Mouse (Mus musculus): ENCODE results near the gene Asz1. TPM values are rescaled to one million over a fixed set of nuclear protein-coding genes. Genes with fewer than 3 reads are reported as not detected.

The Asz1 gene
- polyA plus RNA-seq, 1 experiment from 2014 or later, result not detected

- 52% methylated on average over 4 of the region's 4 CpGs for WGBS (ENCODE audit: insufficient replicate concordance)
- no peak for ATAC-seq (ENCODE audit: insufficient read depth)
- H3K36me3 ChIP-seq (replicated peaks), result no peaks in the 10 kb centered on the region
- H3K27ac ChIP-seq (replicated peaks), result no peak overlapping the region
- no peak overlapping the region for H3K4me2 ChIP-seq
- no peaks in the 10 kb centered on the region for H3K27me3 ChIP-seq
- no peaks in the 10 kb centered on the region for H3K9me3 ChIP-seq (replicated peaks)
- no peaks in the 10 kb centered on the region for H3K4me1 ChIP-seq (replicated peaks)
- H3K4me3 ChIP-seq (replicated peaks), result no peak overlapping the region
- no peak overlapping the region for H3K9ac ChIP-seq
Observed at GRCm38 (mm10) chr6:18057899-18058298, 51.0 kb downstream of the Asz1 start.

- H3K4me1 ChIP-seq (replicated peaks), result no peaks in the 10 kb centered on the region
- no peak overlapping the region for H3K9ac ChIP-seq
- no peak for ATAC-seq (ENCODE audit: insufficient read depth)
- H3K4me3 ChIP-seq (replicated peaks), result no peak overlapping the region
- WGBS (ENCODE audit: insufficient replicate concordance), result 62% methylated on average over 5 of the region's 5 CpGs
- no peaks in the 10 kb centered on the region for H3K9me3 ChIP-seq (replicated peaks)
- no peak overlapping the region for H3K4me2 ChIP-seq
- no peaks in the 10 kb centered on the region for H3K27me3 ChIP-seq
- no peaks in the 10 kb centered on the region for H3K36me3 ChIP-seq (replicated peaks)
- H3K27ac ChIP-seq (replicated peaks), result no peak overlapping the region
Observed at GRCm38 (mm10) chr6:18051702-18052101, 57.2 kb downstream of the Asz1 start.

GRCm38 (mm10) chr6:18044299-18044698, 64.6 kb downstream of the Asz1 start:
- no peak for ATAC-seq (ENCODE audit: insufficient read depth)
- Histone ChIP-seq H3K4me1 (replicated peaks) (no peaks in the 10 kb centered on the region), H3K27me3 (no peaks in the 10 kb centered on the region), H3K4me2 (no peak overlapping the region), H3K9ac (no peak overlapping the region), H3K27ac (replicated peaks) (no peak overlapping the region), H3K9me3 (replicated peaks) (no peaks in the 10 kb centered on the region), H3K4me3 (replicated peaks) (no peak overlapping the region), H3K36me3 (replicated peaks) (no peaks in the 10 kb centered on the region)
- 75% methylated on average over 4 of the region's 4 CpGs for WGBS (ENCODE audit: insufficient replicate concordance)

GRCm38 (mm10) chr6:18043172-18043571, 65.7 kb downstream of the Asz1 start:
- no peaks in the 10 kb centered on the region for H3K4me1 ChIP-seq (replicated peaks)

GRCm38 (mm10) chr6:18032271-18032670, 76.6 kb downstream of the Asz1 start:
- Histone ChIP-seq H3K4me3 (replicated peaks) (no peak overlapping the region), H3K9me3 (replicated peaks) (no peaks in the 10 kb centered on the region), H3K4me1 (replicated peaks) (peaks cover 8% of the 10 kb centered on the region), H3K36me3 (replicated peaks) (no peaks in the 10 kb centered on the region), H3K27ac (replicated peaks) (no peak overlapping the region), H3K4me2 (no peak overlapping the region), H3K9ac (no peak overlapping the region), H3K27me3 (peaks cover 53% of the 10 kb centered on the region)
- 19% methylated on average over 6 of the region's 6 CpGs for WGBS (ENCODE audit: insufficient replicate concordance)
- ATAC-seq (ENCODE audit: insufficient read depth), result no peak

More at GRCm38 (mm10) chr6:18043172-18043571, 65.7 kb downstream of the Asz1 start:
- Histone ChIP-seq H3K9ac (no peak overlapping the region), H3K4me2 (no peak overlapping the region), H3K4me3 (replicated peaks) (no peak overlapping the region), H3K9me3 (replicated peaks) (no peaks in the 10 kb centered on the region), H3K27ac (replicated peaks) (no peak overlapping the region), H3K27me3 (no peaks in the 10 kb centered on the region), H3K36me3 (replicated peaks) (no peaks in the 10 kb centered on the region)
- ATAC-seq (ENCODE audit: insufficient read depth), result no peak
- 62% methylated on average over 5 of the region's 5 CpGs for WGBS (ENCODE audit: insufficient replicate concordance)

- Histone ChIP-seq H3K9ac (no peak overlapping the region), H3K9me3 (replicated peaks) (no peaks in the 10 kb centered on the region), H3K27me3 (peaks cover 53% of the 10 kb centered on the region), H3K36me3 (replicated peaks) (no peaks in the 10 kb centered on the region), H3K4me3 (replicated peaks) (peak overlapping the region; percentile 29), H3K27ac (replicated peaks) (no peak overlapping the region), H3K4me1 (replicated peaks) (peaks cover 8% of the 10 kb centered on the region), H3K4me2 (peak overlapping the region; percentile 51)
- ATAC-seq (ENCODE audit: insufficient read depth), result peak; percentile 25; the same call in 1 of the 2 replicates
- 3% methylated on average over 29 of the region's 29 CpGs for WGBS (ENCODE audit: insufficient replicate concordance)
Observed at GRCm38 (mm10) chr6:18031509-18032010, 77.3 kb downstream of the Asz1 start.

- no peaks in the 10 kb centered on the region for H3K36me3 ChIP-seq (replicated peaks)
- no peak overlapping the region; the same call in 1 of the 2 replicates for H3K4me3 ChIP-seq (replicated peaks)
- no peaks in the 10 kb centered on the region for H3K9me3 ChIP-seq (replicated peaks)
- H3K4me2 ChIP-seq, result peak overlapping the region; percentile 51
- H3K27me3 ChIP-seq, result peaks cover 53% of the 10 kb centered on the region
- ATAC-seq (ENCODE audit: insufficient read depth), result no peak
- no peak overlapping the region for H3K9ac ChIP-seq
- H3K4me1 ChIP-seq (replicated peaks), result peaks cover 8% of the 10 kb centered on the region
- WGBS (ENCODE audit: insufficient replicate concordance), result 5% methylated on average over 12 of the region's 12 CpGs
- H3K27ac ChIP-seq (replicated peaks), result no peak overlapping the region
Observed at GRCm38 (mm10) chr6:18030868-18031508, 77.9 kb downstream of the Asz1 start.

GRCm38 (mm10) chr6:18029746-18030656, 78.9 kb downstream of the Asz1 start, which contains the start of gene Wnt2:
Gene Wnt2, minus strand, starts transcription at chr6:18030585.
- peak within 1 kb of the TSS; percentile 51 for H3K4me2 ChIP-seq
- H3K36me3 ChIP-seq (replicated peaks), result no peaks in the 10 kb centered on the region
- H3K27ac ChIP-seq (replicated peaks), result no peak within 1 kb of the TSS
- ATAC-seq (ENCODE audit: insufficient read depth), result peak; percentile 68
- peaks cover 53% of the 10 kb centered on the region for H3K27me3 ChIP-seq
- H3K9ac ChIP-seq, result no peak within 1 kb of the TSS
- peaks cover 8% of the 10 kb centered on the region for H3K4me1 ChIP-seq (replicated peaks)
- H3K9me3 ChIP-seq (replicated peaks), result no peaks in the 10 kb centered on the region
- H3K4me3 ChIP-seq (replicated peaks), result peak within 1 kb of the TSS; percentile 29
- WGBS (ENCODE audit: insufficient replicate concordance), result under 1% methylated on average over 47 of the region's 47 CpGs

GRCm38 (mm10) chr6:18024133-18024794, 84.6 kb downstream of the Asz1 start:
- H3K36me3 ChIP-seq (replicated peaks), result no peaks in the 10 kb centered on the region

GRCm38 (mm10) chr6:18013346-18013745, 95.5 kb downstream of the Asz1 start:
- H3K27me3 ChIP-seq, result no peaks in the 10 kb centered on the region
- no peak overlapping the region for H3K4me2 ChIP-seq
- no peak overlapping the region for H3K4me3 ChIP-seq (replicated peaks)
- H3K36me3 ChIP-seq (replicated peaks), result no peaks in the 10 kb centered on the region
- no peaks in the 10 kb centered on the region for H3K4me1 ChIP-seq (replicated peaks)
- no peak for ATAC-seq (ENCODE audit: insufficient read depth)
- H3K9ac ChIP-seq, result no peak overlapping the region
- no peaks in the 10 kb centered on the region for H3K9me3 ChIP-seq (replicated peaks)
- no peak overlapping the region for H3K27ac ChIP-seq (replicated peaks)
- 60% methylated on average over 7 of the region's 7 CpGs for WGBS (ENCODE audit: insufficient replicate concordance)

More at GRCm38 (mm10) chr6:18024133-18024794, 84.6 kb downstream of the Asz1 start:
- WGBS (ENCODE audit: insufficient replicate concordance), result 71% methylated on average over 8 of the region's 8 CpGs
- no peak overlapping the region for H3K9ac ChIP-seq
- no peak for ATAC-seq (ENCODE audit: insufficient read depth)
- H3K4me3 ChIP-seq (replicated peaks), result no peak overlapping the region
- no peaks in the 10 kb centered on the region for H3K4me1 ChIP-seq (replicated peaks)
- peaks cover 13% of the 10 kb centered on the region for H3K27me3 ChIP-seq
- H3K4me2 ChIP-seq, result no peak overlapping the region
- H3K9me3 ChIP-seq (replicated peaks), result no peaks in the 10 kb centered on the region
- H3K27ac ChIP-seq (replicated peaks), result no peak overlapping the region

- Histone ChIP-seq H3K4me2 (no peak overlapping the region), H3K27ac (replicated peaks) (no peak overlapping the region), H3K9ac (no peak overlapping the region), H3K36me3 (replicated peaks) (no peaks in the 10 kb centered on the region), H3K9me3 (replicated peaks) (no peaks in the 10 kb centered on the region), H3K4me1 (replicated peaks) (no peaks in the 10 kb centered on the region), H3K4me3 (replicated peaks) (no peak overlapping the region), H3K27me3 (no peaks in the 10 kb centered on the region)
- 43% methylated on average over 3 of the region's 3 CpGs for WGBS (ENCODE audit: insufficient replicate concordance)
- no peak for ATAC-seq (ENCODE audit: insufficient read depth)
Observed at GRCm38 (mm10) chr6:18007356-18007755, 101.5 kb downstream of the Asz1 start.

All from liver, embryonic 15.5 days (tissue).